Mouse (Mus musculus) megakaryocyte progenitor cell, adult 5-6 weeks (primary cell): Measurements from ENCODE around the gene Dnajc17. TPM values are rescaled to one million over a fixed set of nuclear protein-coding genes. Genes with fewer than 3 reads are reported as not detected.

ENCODE experiments used
- ATAC-seq: replicated peaks from 2 replicates; pipeline ENCODE4 v1.8.0; 2016; ENCODE audit warnings: mild to moderate bottlenecking, moderate TSS enrichment, inconsistent platforms; ENCODE audit not compliant: poor library complexity
- total RNA-seq, 2 experiments: library from RNA; stranded (forward) in 1 of 2; stranded (reverse) in 1 of 2; fragments of 157-497, 149-512 nt in 1 of 2; fragments of 200-1000 nt in 1 of 2; gene quantifications; 2 replicates each; pipeline versions ENCODE4 v1.2.3 to v1.2.4; 2015 to 2017

Dnajc17 gene
- total RNA-seq, 2 experiments from 2014 or later, result 34.6 to 87.8 TPM

- ATAC-seq, result no peak
These were observed 43.2 kb downstream of the Dnajc17 start for GRCm38 (mm10) chr2:119165401-119165800.

- no peak for ATAC-seq
These were observed 44.6 kb downstream of the Dnajc17 start for GRCm38 (mm10) chr2:119163999-119164398.

- ATAC-seq, result peak; percentile 42
These were observed 45.5 kb downstream of the Dnajc17 start for GRCm38 (mm10) chr2:119163135-119163534.

- no peak for ATAC-seq
These were observed 47.3 kb downstream of the Dnajc17 start for GRCm38 (mm10) chr2:119161247-119161646.

GRCm38 (mm10) chr2:119157836-119158235, 50.8 kb downstream of the Dnajc17 start:
- no peak for ATAC-seq

GRCm38 (mm10) chr2:119156681-119157572, 51.7 kb downstream of the Dnajc17 start, which contains the start of gene Rmdn3:
Gene Rmdn3 (minus strand): TSS chr2:119157034.
- peak; percentile 86 for ATAC-seq

GRCm38 (mm10) chr2:119156081-119156680, 52.4 kb downstream of the Dnajc17 start:
- ATAC-seq, result peak; percentile 1; the same call in 1 of the 2 replicates

GRCm38 (mm10) chr2:119155388-119155787, 53.2 kb downstream of the Dnajc17 start:
- peak; percentile 79 for ATAC-seq

- no peak for ATAC-seq
These were observed 53.9 kb downstream of the Dnajc17 start for GRCm38 (mm10) chr2:119154683-119155082.

GRCm38 (mm10) chr2:119152255-119152654, 56.3 kb downstream of the Dnajc17 start:
- ATAC-seq, result no peak

GRCm38 (mm10) chr2:119147775-119148174, 60.8 kb downstream of the Dnajc17 start:
- no peak for ATAC-seq

- ATAC-seq, result no peak
These were observed 61.4 kb downstream of the Dnajc17 start for GRCm38 (mm10) chr2:119147160-119147678.

- ATAC-seq, result no peak
These were observed 62.2 kb downstream of the Dnajc17 start for GRCm38 (mm10) chr2:119146435-119146834.

GRCm38 (mm10) chr2:119145199-119145598, 63.4 kb downstream of the Dnajc17 start:
- peak; percentile 83 for ATAC-seq

GRCm38 (mm10) chr2:119136346-119136898, 72.2 kb downstream of the Dnajc17 start:
- ATAC-seq, result peak; percentile 97

Other genes with a start within 250 kb of the Dnajc17 start
- gene Ccdc32, start 179.4 kb downstream of the Dnajc17 start, total RNA-seq (2015), result 10.4 and 12.7 TPM in 2 replicates
- 15.2 and 16.2 TPM in 2 replicates for gene Ccdc32, start 179.4 kb downstream of the Dnajc17 start, total RNA-seq (2017)
- 13.0 and 14.6 TPM in 2 replicates for gene Rpusd2, start 174.0 kb downstream of the Dnajc17 start, total RNA-seq (2015)
- gene Rpusd2, start 174.0 kb downstream of the Dnajc17 start, total RNA-seq (2017), result 16.0 and 17.6 TPM in 2 replicates
- gene Knl1, start 161.7 kb downstream of the Dnajc17 start, total RNA-seq (2015), result 58.2 and 69.4 TPM in 2 replicates
- gene Knl1, start 161.7 kb downstream of the Dnajc17 start, total RNA-seq (2017), result 55.3 and 78.8 TPM in 2 replicates
- 35.8 and 37.2 TPM in 2 replicates for gene Rad51, start 96.0 kb downstream of the Dnajc17 start, total RNA-seq (2015)
- gene Rad51, start 96.0 kb downstream of the Dnajc17 start, total RNA-seq (2017), result 33.6 and 33.8 TPM in 2 replicates
- 19.5 and 21.0 TPM in 2 replicates for gene Rmdn3, start 51.8 kb downstream of the Dnajc17 start, total RNA-seq (2015)
- 39.8 and 44.2 TPM in 2 replicates for gene Rmdn3, start 51.8 kb downstream of the Dnajc17 start, total RNA-seq (2017)
- 0.42 and 4.3 TPM in 2 replicates for gene Gchfr, start 41.0 kb downstream of the Dnajc17 start, total RNA-seq (2015)
- not detected in 2 replicates for gene Gchfr, start 41.0 kb downstream of the Dnajc17 start, total RNA-seq (2017)
- not detected in 2 replicates for gene Gm14137, start 34.3 kb downstream of the Dnajc17 start, total RNA-seq (2015)
- not detected in 2 replicates for gene Gm14137, start 34.3 kb downstream of the Dnajc17 start, total RNA-seq (2017)
- gene Zfyve19, start 178 bp downstream of the Dnajc17 start, total RNA-seq (2015), result 29.4 and 38.4 TPM in 2 replicates
- 59.2 and 79.1 TPM in 2 replicates for gene Zfyve19, start 178 bp downstream of the Dnajc17 start, total RNA-seq (2017)
- not detected in 2 replicates for gene Ppp1r14d, start 21.1 kb upstream of the Dnajc17 start, total RNA-seq (2015)
- gene Ppp1r14d, start 21.1 kb upstream of the Dnajc17 start, total RNA-seq (2017), result not detected in 2 replicates
- gene Spint1, start 28.6 kb upstream of the Dnajc17 start, total RNA-seq (2015), result 0.20 and 0.44 TPM in 2 replicates
- gene Spint1, start 28.6 kb upstream of the Dnajc17 start, total RNA-seq (2017), result 0.14 TPM in 1 of 2 replicates, not detected in the other
- not detected in 2 replicates for gene Rhov, start 62.5 kb upstream of the Dnajc17 start, total RNA-seq (2015)
- not detected in 2 replicates for gene Rhov, start 62.5 kb upstream of the Dnajc17 start, total RNA-seq (2017)
- gene Vps18, start 79.9 kb upstream of the Dnajc17 start, total RNA-seq (2015), result 7.2 and 7.6 TPM in 2 replicates
- gene Vps18, start 79.9 kb upstream of the Dnajc17 start, total RNA-seq (2017), result 18.8 and 20.0 TPM in 2 replicates
- 0.05 TPM in 1 of 2 replicates, not detected in the other for gene Dll4, start 117.0 kb upstream of the Dnajc17 start, total RNA-seq (2015)
- gene Dll4, start 117.0 kb upstream of the Dnajc17 start, total RNA-seq (2017), result not detected in 2 replicates
- 0.34 and 0.57 TPM in 2 replicates for gene Chac1, start 142.4 kb upstream of the Dnajc17 start, total RNA-seq (2015)
- 0.71 and 1.3 TPM in 2 replicates for gene Chac1, start 142.4 kb upstream of the Dnajc17 start, total RNA-seq (2017)